Mouse (Mus musculus) gastrocnemius, adult 18-20 months (tissue): Measurements from ENCODE around the gene Vmn1r202. TPM values are rescaled to one million over a fixed set of nuclear protein-coding genes. Genes with fewer than 3 reads are reported as not detected.
"Not testable (repeated sequence)": the region's sequence is repeated elsewhere in the genome, so short reads cannot be mapped to it uniquely, and the experiment has no call there.

ENCODE experiments used
- DNase-seq: peaks from one replicate; pipeline ENCODE4 v3.0.0; 2021; ENCODE audit warnings: low spot score
- long read RNA-seq, 2 experiments: library from polyadenylated mRNA; stranded (forward); transcript quantifications; one replicate each; pipeline ENCODE4 v2.0.0; 2021
- total RNA-seq, 2 experiments: library from RNA; stranded (reverse); gene quantifications; 2 replicates each; pipeline ENCODE4 v1.2.3; 2021

The Vmn1r202 gene
- not detected for total RNA-seq
- long read RNA-seq, experiment 1, result 0 reads
- long read RNA-seq, experiment 2, result 0 reads

- no peak for DNase-seq
Observed at GRCm38 (mm10) chr13:22505281-22505680, at the start of gene Vmn1r202. Vmn1r202 (minus strand) TSS chr13:22505381.

- DNase-seq, result not testable (repeated sequence)
Observed at GRCm38 (mm10) chr13:22552898-22553297, 47.7 kb upstream of the Vmn1r202 start, which contains the start of gene Vmn1r204. Vmn1r204 (plus strand) TSS chr13:22553198.

GRCm38 (mm10) chr13:22517814-22518213, 12.6 kb upstream of the Vmn1r202 start, which contains the start of gene Vmn1r203:
Vmn1r203 (plus strand) TSS chr13:22518114.
- no peak for DNase-seq

GRCm38 (mm10) chr13:22502431-22502830, 2.8 kb downstream of the Vmn1r202 start:
- DNase-seq, result no peak

GRCm38 (mm10) chr13:22471623-22472022, 33.6 kb downstream of the Vmn1r202 start, which contains the start of gene Vmn1r201:
Vmn1r201 (plus strand) TSS chr13:22471923.
- no peak for DNase-seq

GRCm38 (mm10) chr13:22455145-22455544, 50.0 kb downstream of the Vmn1r202 start:
- no peak for DNase-seq

Other genes starting within 250 kb of the Vmn1r202 start
- gene Vmn1r195, start 234.9 kb downstream of the Vmn1r202 start, total RNA-seq, result not detected
- gene Vmn1r196, start 215.5 kb downstream of the Vmn1r202 start, total RNA-seq, result not detected
- gene Vmn1r197, start 180.8 kb downstream of the Vmn1r202 start, total RNA-seq, result not detected
- gene Vmn1r198, start 155.0 kb downstream of the Vmn1r202 start, total RNA-seq, result not detected
- gene Vmn1r199, start 125.6 kb downstream of the Vmn1r202 start, total RNA-seq, result not detected
- not detected for gene Vmn1r200, start 115.0 kb downstream of the Vmn1r202 start, total RNA-seq
- gene Vmn1r201, start 33.5 kb downstream of the Vmn1r202 start, total RNA-seq, result not detected
- gene Vmn1r203, start 12.7 kb upstream of the Vmn1r202 start, total RNA-seq, result not detected
- not detected for gene Vmn1r204, start 47.8 kb upstream of the Vmn1r202 start, total RNA-seq
- gene Vmn1r205, start 87.6 kb upstream of the Vmn1r202 start, total RNA-seq, result not detected
- gene Vmn1r206, start 118.9 kb upstream of the Vmn1r202 start, total RNA-seq, result not detected
- gene Vmn1r207-ps, start 224.2 kb upstream of the Vmn1r202 start, total RNA-seq, result not detected